16 mouse cellular contexts compared by ENCODE assay signal in the genomic region with DNA sequence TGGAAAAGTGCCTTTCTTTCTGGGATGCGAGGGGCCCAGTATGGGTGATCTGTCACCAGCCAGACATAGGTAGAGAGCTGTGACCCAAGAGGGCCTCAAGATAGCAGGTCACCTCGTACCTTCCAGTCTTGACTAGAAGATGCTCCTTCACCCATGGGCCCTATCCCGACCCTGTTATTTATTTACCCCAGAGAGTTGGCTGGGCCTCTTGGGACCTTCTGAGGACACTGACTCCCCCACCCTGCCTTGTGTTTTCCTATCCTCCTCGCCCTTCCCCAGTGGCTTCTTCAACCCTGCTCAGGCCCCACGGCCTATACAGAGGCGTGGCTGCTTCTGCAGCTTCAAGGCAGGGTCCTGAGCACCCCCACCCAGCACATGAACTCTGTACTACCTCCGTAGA.
"Had no signal": no experiment of that assay in that cellular context is flagged by ENCODE, and none has a peak within 500 bp of the region (broad histone marks: within the 10 kb centered on the region; RNA-seq: fewer than 3 reads in every experiment).

No protein-coding gene starts in this region.

- H3K4me1 ChIP-seq: lung, embryonic 15.5 days had no signal

- H3K4me3 ChIP-seq: lung, embryonic 15.5 days; megakaryocyte, embryonic 14.5 days; midbrain, embryonic 13.5 days; midbrain, embryonic 15.5 days; neural tube, embryonic 12.5 days had no signal

- DNase-seq: lung, adult 2 months; lung, postnatal 14 days; lung, postnatal 36 days; right cerebral cortex, postnatal 14 days; spleen, adult 18-20 months; thymus, adult 18-20 months; thymus, postnatal 25 days; thymus, postnatal 4 days had no signal

- H3K9me3 ChIP-seq: lung, embryonic 15.5 days; megakaryocyte, embryonic 14.5 days; midbrain, embryonic 13.5 days; midbrain, embryonic 15.5 days; neural tube, embryonic 12.5 days had no signal

- H3K27ac ChIP-seq: lung, embryonic 15.5 days; macrophage; midbrain, embryonic 13.5 days; midbrain, embryonic 15.5 days; neural tube, embryonic 12.5 days had no signal

- H3K4me2 ChIP-seq: lung, embryonic 15.5 days; midbrain, embryonic 11.5 days; midbrain, embryonic 13.5 days; midbrain, embryonic 15.5 days; neural tube, embryonic 12.5 days had no signal

- H3K27me3 ChIP-seq: lung, embryonic 15.5 days; midbrain, embryonic 13.5 days; midbrain, embryonic 15.5 days; neural tube, embryonic 12.5 days had no signal

- H3K9ac ChIP-seq: lung, embryonic 15.5 days; midbrain, embryonic 13.5 days; midbrain, embryonic 15.5 days; neural tube, embryonic 12.5 days had no signal

- ATAC-seq: lung, postnatal 0 days; midbrain, embryonic 13.5 days; midbrain, embryonic 15.5 days had no signal
